Mouse (Mus musculus): ENCODE measurements around the gene Corin. TPM values are rescaled to one million over a fixed set of nuclear protein-coding genes. Genes with fewer than 3 reads are reported as not detected.

Corin gene
- polyA plus RNA-seq (2017; shearing (Covaris generic)), result not detected

GRCm38 (mm10) chr5:72503531-72504523 is at the start of gene Corin:
Corin (minus strand) TSS chr5:72504473.

Other genes starting within 250 kb of the Corin start
- 8.5 TPM for gene Nfxl1, start 55.2 kb upstream of the Corin start, polyA plus RNA-seq (2017; shearing (Covaris generic))
- not detected for gene Zar1, start 76.8 kb upstream of the Corin start, polyA plus RNA-seq (2017; shearing (Covaris generic))
- not detected for gene Gm5868, start 83.1 kb upstream of the Corin start, polyA plus RNA-seq (2017; shearing (Covaris generic))
- gene Cnga1, start 139.8 kb upstream of the Corin start, polyA plus RNA-seq (2017; shearing (Covaris generic)), result 2.2 TPM
- 19.5 TPM for gene Nipal1, start 143.3 kb upstream of the Corin start, polyA plus RNA-seq (2017; shearing (Covaris generic))
- gene Txk, start 248.3 kb upstream of the Corin start, polyA plus RNA-seq (2017; shearing (Covaris generic)), result 259 TPM

All from naive thymus-derived CD4-positive, alpha-beta T cell, adult 5 months (primary cell).